Mouse (Mus musculus): Measurements from ENCODE around the gene Tll1.

DNA sequence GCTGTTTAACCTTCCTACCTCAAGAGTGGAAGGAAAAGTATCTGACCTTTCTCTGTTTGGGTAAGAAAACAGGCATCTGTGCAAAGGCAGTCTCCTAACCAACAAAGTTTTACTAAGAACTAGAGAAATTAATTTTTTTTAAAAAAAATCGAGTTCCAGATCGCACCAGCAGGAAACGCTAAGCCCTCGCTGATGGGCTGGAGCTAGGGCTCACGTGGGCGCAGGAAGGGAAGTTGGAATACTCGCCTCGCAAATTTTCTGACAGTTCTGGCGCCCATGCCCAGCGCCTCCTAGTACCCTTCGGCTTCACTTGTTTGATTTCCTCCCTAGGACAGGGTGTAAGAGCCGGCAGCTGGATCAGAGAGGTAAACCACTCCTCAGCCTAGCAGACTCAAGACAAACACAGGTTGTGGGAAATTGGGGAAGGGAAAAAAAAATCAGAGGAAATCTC is 365 bp upstream of the Tll1 start:
- TF ChIP-seq CTCF (IDR thresholded peaks at IDR 0.05; ENCODE audit: borderline replicate concordance, extremely low read depth, insufficient read depth, insufficient read length): peak; percentile 27; the same call in 1 of the 2 replicates
- no peak for TF ChIP-seq POLR2A (IDR thresholded peaks at IDR 0.05; ENCODE audit: borderline replicate concordance, extremely low read depth, insufficient read depth, insufficient read length, poor library complexity, severe bottlenecking)

Measured in brain, embryonic 14.5 days (tissue).